Mouse (Mus musculus): Measurements from ENCODE around the gene Lgr6.

Lgr6 gene

DNA sequence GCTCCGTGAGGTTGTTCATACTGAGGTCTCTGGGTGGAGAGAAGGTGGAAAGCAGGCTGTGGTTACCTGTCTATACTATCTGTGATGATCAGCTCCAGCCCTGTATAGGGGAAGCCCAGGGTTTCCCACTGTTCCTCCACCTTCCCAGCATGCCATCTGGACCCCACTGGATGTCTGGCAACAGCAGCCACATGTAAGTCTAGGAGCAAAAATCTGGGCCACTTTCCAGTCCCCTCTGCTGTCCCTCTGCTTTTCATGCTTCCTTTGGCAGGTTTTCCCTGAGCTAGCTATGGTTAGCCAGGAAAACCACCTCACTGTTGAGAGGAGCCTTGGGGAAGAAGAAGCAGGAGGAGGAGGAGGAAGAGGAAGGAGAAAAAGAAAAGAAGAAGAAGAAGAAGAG lies 29.8 kb downstream of the Lgr6 start:
- DNase-seq = no peak

DNA sequence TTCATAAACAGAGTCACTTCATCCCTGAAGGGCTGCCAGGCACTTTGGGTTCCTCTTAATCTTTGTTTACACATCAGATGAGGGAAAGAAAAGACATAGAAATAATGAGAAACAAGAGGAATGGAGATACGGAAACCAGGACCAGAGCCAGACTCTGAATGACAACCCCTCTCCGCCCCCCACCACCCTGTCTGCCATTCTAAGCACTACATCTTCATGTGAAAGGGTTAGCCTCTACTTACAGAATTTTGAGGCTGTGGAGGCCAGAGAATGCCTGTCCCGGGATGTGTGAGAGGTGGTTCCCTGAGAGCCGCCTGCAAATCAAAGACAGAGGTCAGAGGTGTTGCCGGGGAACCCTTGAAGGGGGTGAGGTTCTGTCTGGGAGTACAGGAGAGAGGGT lies 32.4 kb downstream of the Lgr6 start:
- no peak for DNase-seq

DNA sequence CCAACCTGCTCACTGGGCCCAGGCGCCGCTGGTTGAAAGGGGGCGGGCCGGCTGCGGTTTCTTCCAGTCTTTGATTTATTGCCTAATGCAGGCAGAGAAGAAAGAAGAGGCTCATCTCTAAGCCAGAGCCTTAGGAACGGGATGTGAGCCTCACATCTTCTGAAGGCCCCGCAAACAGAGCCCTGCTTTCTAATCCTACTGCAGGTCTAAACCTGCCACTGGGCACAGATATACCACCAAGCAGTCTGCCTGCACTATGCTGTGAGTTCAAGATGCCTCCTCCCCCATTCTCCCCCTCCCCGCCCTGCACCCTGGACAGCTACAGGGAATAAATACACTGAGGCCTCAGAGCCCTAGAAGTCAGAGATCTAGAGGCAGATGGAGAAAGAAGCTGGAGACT lies 35.2 kb downstream of the Lgr6 start:
- DNase-seq = no peak

DNA sequence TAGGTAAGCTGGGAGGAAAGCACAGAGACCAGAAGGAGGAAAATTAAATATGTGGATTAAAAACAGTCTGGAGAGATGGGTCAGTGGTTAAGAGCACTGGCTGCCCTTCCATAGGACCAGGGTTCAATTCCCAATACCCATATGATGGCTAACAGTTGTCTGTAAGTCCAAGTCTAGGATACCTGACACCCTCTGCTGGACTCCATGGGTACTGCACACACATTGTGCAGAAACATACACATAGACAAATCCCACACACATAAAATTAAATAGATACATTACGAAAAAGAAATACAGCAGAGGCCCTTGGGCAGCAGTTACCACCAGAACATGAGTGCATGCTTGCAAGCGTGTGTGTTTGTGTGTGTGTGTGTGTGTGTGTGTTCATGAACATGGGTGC lies 40.6 kb downstream of the Lgr6 start:
- no peak for DNase-seq

DNA sequence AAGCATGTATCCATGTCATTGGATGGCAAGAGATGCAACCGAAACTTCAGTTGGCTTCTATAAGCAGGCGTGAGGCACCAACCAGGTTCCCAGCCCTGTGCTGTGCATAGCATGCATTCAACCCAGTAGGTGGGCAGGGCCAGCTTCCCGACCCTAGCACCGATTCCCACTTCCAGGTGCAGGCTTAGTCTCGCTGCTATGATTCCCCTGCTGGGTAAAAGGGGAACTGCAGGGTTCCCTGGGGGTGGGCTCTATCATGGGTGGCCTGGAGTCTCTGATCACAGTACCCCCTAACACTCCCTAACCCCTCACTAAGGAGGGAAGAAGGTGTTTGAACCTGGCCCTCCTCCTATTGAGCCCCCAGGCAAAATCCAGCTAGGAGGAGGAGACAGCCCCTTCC lies 42.1 kb downstream of the Lgr6 start:
- no peak for DNase-seq

DNA sequence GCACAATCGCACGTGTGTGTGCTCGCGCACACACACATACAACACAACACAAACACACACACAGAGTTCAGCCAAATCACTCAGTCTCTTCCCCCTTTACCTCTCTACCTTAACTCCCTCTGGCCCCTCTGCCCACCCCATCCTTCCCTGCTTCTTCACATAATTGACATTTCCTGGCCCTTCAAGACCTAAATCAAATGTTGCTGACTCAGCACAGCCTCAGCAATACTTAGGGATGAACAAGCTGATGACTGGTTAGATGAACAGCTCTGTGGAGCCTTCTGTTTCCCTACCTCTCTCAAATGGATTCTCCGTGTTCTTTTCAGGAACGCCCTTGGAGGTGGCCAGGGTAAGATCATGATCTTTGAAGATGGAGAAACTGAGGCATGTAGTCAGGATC lies 43.8 kb downstream of the Lgr6 start:
- DNase-seq = no peak

DNA sequence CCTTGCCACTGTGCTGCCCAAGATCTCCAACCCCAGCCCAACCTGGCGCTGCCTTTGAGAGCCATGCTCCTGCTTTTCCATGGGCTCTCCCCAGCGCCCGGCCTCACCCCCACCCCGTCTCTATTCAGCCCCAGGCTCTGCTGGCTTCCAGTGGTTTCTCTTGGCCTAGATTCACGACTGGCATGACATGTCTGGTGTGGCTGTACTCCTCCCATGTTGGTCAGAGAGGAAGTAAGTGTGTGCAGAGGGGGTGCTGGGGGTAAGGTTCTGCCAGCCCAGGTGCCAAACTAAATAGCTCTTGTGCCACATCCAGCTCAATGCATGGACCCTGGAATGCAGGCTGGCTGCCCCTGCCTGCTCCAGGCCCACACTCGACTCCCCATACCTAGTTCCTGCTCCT lies 44.9 kb downstream of the Lgr6 start:
- DNase-seq = no peak

DNA sequence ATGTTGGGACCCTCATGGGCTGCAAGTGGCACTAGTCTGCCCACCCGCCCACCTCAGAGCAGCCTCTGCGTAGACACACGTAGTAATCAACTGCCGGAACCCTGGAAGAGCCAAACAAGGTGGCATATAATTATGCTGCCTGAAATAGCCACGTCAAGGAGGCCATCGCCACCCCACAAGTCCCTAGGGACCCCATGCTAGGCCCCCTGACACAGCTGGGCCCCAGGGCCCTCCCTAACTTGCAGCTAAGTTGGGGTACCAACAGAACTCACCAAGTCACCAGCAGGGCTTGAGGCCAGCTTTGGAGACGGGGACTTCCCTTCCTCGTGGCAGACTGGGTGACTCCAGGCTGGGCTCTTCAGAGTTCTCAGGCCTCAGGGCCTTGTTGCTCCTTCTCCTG lies 48.2 kb downstream of the Lgr6 start:
- no peak for DNase-seq

DNA sequence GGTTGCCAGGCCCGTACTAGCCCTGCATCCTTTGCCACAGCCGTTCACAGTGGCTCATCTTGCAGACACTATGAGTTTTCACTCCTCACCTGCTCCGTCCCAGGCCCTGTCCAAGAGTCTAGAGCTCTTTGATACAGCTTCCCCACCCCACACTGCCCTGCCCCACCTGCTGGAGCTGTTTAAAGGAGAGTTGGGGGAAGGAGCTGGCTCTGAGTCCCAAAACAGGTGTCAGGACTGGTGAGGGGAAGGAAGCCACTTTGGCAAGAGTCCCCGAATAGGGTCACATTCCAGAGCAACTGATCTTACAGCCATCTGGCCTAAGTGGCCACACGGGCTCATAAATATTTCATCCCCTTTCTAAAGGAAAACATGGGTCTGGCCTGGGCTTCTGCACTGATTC lies 51.0 kb downstream of the Lgr6 start:
- DNase-seq = no peak

DNA sequence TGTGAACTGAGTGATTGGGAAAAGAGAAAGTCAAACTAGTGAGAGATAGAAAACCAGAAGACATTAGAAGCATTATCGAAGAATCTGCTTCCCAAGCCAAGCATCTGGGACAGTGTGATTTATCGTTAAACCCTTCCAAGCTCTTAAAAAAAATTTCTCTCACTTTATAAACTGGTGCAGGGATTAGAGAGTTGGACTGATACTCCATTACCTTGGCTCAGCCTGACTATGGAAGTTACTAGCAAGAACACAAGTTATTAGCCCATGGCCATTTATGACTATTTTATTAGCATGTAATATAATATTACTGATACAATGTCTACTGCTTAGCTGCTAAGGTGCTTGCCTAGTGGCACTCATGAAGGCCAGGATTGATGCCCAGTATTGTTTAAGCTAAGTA lies 60.6 kb downstream of the Lgr6 start:
- DNase-seq = no peak

DNA sequence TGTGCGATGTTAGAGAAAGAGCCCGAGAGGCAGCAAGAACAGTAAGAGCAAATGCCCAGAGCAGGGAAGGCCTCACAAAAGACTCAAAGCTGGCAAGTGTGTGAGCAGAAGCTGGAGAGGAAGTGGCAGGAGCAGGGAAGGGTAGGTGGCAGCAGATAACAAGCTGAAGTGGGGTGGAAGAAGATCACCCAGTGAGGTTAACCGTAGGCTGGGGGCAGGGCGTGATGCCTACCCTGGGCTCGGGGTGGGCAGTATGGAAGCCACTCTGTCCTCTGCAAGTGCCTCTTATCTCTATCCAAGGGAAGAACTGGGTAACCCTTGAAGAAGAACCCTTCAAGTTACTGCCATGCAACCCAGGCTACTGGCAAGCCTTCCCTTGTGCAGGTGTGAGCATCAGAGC lies 68.8 kb downstream of the Lgr6 start:
- no peak for DNase-seq

DNA sequence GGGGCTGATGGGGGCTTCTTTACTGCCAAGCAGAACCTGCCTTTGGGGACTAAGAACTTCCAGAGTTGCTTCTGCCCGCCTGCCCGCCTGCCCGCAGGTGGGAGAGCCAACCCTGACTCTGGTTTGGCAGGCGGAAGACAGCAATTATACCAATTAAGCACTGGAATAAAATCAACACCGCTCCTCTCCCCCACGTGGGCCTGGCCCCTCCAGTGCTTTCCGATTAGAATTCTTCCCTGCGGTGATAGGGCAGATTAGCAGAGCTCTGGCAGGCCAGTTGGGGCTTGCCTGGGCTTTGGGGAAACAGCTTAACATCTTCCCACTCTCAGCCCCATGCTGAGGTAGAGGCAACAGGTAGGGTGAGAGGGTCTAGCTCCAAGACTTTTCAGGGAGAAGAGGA lies 72.4 kb downstream of the Lgr6 start:
- no peak for DNase-seq

DNA sequence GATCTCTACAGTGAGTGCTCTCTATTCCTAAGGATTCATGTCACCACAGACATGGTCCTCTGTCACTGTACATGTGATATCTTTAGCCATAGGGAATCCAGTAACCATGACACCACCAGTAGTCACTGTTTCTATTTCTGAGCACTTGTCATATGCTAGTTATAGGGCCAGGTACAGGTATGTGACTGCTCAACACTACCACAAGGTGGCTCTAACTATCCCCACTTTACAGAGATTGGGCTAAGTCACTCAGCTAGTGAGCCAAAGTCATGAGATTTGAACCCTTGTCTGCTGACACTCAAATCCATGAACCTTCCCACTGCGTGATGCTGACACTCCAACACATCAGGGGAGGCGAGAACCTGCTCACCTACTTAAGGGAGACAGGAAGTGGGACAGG lies 75.0 kb downstream of the Lgr6 start:
- DNase-seq = no peak

DNA sequence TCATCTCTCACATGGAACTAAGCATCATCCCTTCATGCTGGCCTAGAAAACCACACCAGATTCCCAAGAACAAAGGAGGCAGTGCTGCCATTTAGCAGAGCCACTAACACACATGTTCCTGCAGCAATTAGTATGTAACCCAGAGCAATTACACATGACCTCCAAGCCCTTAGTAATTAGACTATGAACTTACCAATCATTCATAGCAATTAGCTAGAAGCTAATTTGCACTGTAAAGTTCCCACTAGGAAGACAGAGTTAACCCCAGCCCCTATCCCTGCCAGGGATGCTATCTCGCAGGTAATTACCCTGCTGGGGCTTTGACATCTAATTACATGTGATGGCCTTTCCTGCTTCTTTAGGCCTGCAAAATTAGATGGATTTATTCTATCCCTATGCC lies 78.8 kb downstream of the Lgr6 start:
- DNase-seq = no peak

DNA sequence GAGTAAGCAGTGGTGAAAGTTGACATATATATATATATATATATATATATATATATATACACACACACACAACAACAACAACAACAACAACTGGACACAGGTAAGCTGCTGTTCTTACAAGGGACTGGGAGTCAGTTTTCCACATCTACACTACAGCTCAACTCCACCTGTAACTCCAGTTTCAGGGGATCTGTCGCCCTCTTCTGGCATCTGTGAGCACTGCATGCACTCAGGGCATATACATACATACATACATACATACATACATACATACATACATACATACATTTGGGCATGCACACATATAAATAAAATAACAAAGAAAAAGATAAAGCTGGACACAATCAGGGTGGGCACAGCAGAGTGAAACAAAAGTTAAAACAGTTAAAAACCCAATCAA lies 81.5 kb downstream of the Lgr6 start:
- DNase-seq = no peak

DNA sequence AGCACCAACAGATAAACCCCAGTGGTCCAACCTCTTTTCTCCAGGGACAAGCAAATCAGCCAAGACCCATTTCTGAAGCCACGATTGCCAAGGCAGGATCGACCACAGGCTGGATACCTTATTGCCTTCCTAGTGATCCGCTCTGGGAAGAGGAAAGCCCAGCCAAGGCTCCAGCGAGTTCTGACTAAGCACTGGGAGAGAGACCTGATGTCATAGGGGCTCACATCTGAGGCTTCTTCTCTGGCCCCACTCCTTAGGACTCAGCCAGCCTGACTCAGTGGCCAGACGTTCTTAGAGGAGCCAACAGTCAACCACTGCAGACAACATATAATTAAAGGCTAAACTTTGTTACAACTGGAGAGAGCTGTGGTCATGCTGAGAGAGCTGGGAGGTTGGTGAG lies 83.1 kb downstream of the Lgr6 start:
- no peak for DNase-seq

DNA sequence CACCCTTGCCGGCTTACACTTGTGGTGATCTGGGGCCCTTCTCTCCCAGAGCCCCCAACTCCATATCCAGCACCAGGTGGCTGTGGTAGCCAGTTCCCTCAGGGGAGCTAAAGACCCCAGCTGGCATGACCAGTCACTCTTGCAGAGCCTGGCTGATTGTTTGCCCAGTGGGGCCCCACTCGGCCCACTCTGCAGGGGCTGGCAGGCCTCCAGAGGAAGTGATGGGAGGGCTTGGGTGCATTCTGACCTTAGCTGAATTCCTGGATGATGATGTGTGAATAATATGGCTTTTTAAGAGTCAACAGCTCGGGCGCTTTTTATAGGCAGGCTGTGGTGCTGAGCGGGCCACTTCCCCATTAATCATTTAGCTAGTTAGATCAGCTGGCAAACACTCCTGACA lies 84.1 kb downstream of the Lgr6 start:
- no peak for DNase-seq

DNA sequence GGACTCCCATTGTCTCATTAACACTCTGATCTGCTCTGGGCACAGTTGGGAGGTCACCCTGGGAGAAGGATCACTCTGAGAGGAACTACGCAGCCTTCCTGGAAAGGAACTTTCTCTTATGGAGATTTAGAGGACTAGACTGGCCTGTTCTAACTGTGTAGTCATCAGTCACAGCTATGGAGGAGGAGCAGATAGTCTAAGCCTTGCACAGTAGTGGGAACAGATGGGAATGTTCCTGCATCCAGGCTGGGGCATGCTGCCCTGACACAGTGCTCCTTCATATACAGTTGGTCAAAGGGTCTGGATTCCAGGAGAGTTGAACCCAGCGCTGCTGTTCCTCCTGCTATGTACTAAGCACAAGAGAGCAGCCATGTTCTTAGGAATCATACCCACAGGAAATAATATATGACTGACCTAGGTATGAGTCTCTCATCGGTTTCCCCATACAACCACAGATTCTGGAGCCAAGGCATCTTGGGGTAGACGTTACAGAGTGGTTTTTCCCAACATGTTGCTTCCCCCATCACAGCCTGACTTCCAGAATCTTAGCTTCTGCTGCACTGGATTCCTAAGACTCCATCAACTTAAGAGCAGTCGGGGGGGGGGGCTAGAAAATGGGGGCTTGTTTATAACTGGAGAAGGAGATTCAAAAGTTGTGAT lies 84.7 kb downstream of the Lgr6 start:
- no peak for DNase-seq

DNA sequence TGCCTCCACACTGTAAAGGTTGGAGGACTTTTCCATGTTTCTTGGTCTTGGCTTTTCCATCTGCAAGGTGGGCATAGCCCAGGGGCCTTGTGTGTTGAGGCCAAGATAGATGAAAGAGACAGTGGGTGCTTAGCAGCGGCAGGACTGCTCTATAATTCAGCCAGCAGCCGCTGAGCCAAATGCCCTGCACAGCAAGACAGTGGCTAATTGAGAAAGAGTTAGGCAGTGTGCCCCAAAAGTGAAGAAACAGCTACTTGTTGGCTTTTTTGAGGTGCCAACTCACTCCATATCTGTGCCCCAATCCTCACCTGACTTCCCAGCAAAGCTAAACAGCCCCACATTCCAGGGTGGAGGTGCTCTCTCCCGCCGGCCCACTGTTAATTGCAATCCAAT lies 85.3 kb downstream of the Lgr6 start:
- DNase-seq = no peak

DNA sequence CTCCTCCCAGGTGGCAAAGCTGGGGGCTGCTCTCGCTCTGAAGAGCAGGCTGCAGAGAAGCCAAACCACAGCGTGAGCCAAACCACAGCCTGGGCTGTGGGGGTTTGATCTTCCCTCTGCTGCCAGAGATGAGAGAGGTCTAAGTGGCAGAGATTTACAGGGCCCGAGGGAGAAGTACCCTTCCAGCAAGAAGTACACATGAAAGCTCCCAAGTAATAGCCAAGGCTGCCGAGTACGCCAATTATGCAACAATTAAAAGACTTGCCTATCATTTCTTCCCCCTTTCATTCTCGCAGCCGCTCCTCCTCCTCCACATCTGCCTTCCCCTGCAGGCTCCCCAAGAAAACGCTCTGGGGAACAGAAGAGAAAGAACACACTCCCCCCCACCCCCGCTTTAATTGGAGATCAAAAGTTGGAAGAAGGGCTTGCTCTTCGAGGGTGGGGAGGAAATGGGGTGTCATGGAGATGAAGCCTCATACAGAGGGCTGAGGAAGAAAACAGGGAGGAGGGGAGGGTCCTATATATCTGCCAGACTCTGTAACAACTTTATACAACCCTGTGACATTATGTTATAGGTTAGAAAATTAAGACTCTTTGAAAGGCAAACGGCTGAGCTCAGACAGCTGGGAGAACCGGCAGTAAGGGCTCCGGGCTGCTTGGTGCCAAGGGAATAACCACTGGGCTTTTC lies 85.8 kb downstream of the Lgr6 start:
- DNase-seq = no peak

DNA sequence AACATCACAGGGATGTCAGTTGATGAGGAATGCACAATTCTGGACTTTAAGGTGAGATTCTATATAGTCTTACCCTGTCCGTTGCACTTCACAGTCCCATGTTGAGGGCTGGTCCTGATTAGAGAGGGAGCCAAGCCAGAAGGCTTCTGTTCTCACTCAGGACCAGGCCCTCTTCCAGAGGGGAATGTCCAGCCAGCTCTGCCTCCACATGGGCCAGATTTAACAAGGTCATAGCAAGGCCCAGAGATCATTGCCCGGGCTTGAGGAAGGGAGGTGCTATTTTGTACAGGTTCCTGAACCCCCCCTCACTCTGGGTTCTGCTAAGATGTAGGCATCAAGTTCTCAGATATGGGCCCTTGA lies 87.4 kb downstream of the Lgr6 start:
- no peak for DNase-seq

DNA sequence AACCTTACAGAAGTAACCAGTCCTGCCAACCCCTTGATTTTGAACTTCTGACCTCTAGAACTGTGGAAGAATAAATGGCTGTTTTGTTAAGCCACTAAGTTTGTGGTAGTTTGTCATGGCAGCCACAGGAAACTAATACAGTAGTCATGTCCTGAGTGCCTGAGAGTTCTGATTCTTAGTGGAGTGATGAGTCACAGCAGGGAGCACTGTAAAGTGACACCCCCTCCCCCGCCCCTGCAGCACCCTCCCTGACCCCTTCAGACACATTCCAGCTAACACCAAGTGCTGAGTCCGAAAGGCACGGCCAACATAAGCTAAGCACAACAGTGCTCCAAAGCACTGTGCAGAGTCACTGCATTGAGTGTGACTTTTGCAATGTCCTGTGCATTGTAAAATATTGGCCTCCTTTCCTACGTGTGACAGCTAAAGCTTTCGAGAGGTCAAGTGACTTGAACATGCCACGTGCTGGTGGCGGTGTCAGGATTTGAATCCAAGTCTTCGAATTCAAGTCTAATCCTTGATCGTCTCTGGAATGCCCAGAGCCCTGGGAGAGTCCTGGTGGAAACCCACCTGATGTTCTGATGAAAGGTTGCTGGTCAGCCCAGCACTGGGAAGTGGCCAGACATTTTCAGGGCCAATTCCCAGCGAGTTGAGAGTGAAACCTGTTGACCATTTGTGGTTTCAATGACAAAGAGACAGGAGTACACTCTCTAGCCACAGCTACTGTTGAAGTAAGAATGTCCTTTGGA lies 88.0 kb downstream of the Lgr6 start:
- DNase-seq = no peak

DNA sequence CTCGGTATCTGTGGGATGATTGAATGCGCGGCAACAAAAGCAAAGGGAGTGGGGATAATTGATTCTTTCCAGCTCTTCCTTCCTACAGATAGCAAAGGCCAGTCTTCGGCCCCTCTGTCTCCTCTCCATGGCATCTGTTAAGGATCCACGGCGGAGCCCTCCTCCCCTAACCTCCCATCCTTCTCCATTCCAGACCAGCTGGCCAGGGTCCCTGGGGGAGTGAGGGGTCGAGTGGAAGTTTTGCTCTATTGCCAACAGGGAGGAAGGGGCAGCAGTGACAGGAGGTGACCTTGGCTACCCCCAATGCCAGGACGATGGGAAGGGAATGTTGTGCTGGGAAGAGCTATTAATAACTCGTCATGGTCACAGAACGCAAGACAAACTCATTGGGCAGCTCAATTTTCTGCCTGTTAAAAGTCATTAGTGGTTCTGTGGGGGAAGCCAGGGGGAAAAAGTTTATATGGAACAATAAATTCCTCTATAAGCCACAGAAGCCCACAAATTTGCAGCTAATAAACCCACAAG lies 90.1 kb downstream of the Lgr6 start:
- no peak for DNase-seq

DNA sequence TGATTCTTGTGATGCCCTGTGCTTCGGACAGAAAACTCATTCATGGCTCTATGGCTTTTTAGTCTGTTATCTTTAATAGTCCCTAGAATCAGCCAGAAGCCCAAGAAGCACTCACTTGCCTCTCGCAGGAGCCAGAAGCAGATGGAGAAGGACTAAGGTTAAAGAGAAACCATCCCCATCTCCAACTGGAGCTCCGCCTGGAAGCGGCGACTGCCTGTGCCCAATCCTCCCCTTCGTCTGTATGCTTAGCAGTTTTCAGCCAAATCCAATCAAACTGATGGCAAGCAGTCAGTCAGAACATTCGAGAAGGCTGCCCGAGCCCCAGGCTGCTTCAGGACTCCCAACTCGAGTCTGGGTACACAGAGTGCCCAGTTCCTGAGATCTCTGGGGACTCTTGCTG lies 92.6 kb downstream of the Lgr6 start:
- DNase-seq = no peak

Data from right cerebral cortex, postnatal 4 days (tissue).